8 mouse cellular contexts compared by ENCODE assay signal in genomic region chr7:99384101-99384611, GRCm38 (mm10). TPM values are rescaled to one million over a fixed set of nuclear protein-coding genes. Genes with fewer than 3 reads are reported as not detected.
DNase-seq lines count a peak whose midpoint lies in the region; ATAC-seq and TF ChIP-seq lines count a peak whose summit lies in the region.

No protein-coding gene starts in this region.

- peak overlapping the region; percentile 48 for H3K27ac ChIP-seq in layer of hippocampus, adult 2 months
- H3K27ac ChIP-seq in neural tube, embryonic 12.5 days: no peak overlapping the region; the same call in 1 of the 2 replicates

- H3K36me3 ChIP-seq in neural tube, embryonic 12.5 days: peaks cover 21% of the 10 kb centered on the region

- H3K4me1 ChIP-seq in neural tube, embryonic 12.5 days: peaks cover 70% of the 10 kb centered on the region

- TF ChIP-seq CTCF in layer of hippocampus, adult 2 months (conservative IDR thresholded peaks at IDR 0.05): no peak; the same call in 1 of the 2 replicates

- 15% methylated on average over 4 of the region's 4 CpGs for WGBS in neural tube, embryonic 12.5 days

- intact Hi-C loops in heart, postnatal 10 days (cut with DNase I): loop anchor here (2.0 kb wide), 1 partner anchor 27 kb away; no protein-coding TSS in a partner anchor
- intact Hi-C loops in left cerebral cortex, postnatal 36 days (cut with DNase I): no loop called here
- intact Hi-C loops in gastrocnemius, postnatal 36 days (cut with DNase I): no loop called here

- peak overlapping the region; percentile 90 for H3K4me2 ChIP-seq in neural tube, embryonic 12.5 days (replicated peaks)

- H3K9ac ChIP-seq in neural tube, embryonic 12.5 days: peak overlapping the region; percentile 85

- H3K9me3 ChIP-seq in neural tube, embryonic 12.5 days: no peaks in the 10 kb centered on the region

- H3K27me3 ChIP-seq in neural tube, embryonic 12.5 days (replicated peaks): 0 out of 2 replicates have a peak, but pooled peaks cover 7% of the 10 kb centered on the region

- no peak for DNase-seq in layer of hippocampus, adult 2 months (ENCODE audit: low spot score in 2 of 2)
- DNase-seq in layer of hippocampus, postnatal 36 days: no peak
- DNase-seq in heart, postnatal 10 days: peak; percentile 68 to 72
- DNase-seq in kidney, postnatal 4 days: peak; percentile 53 to 66
- no peak for DNase-seq in left cerebral cortex, postnatal 36 days (ENCODE audit: low spot score in 2 of 2)
- no peak for DNase-seq in right cerebral cortex, postnatal 4 days
- no peak for DNase-seq in gastrocnemius, postnatal 36 days

- ATAC-seq in neural tube, embryonic 12.5 days (ENCODE audit: low FRiP score, low read depth): no peak

- H3K4me3 ChIP-seq in layer of hippocampus, adult 2 months: peak overlapping the region; percentile 59; the same call in 1 of the 2 replicates
- H3K4me3 ChIP-seq in neural tube, embryonic 12.5 days: peak overlapping the region; percentile 70

RNA-seq across cellular contexts. Expression of gene Gdpd5, which starts 2.9 kb away (rescaled TPM):
- 10 to 100 TPM; 20.8 to 24.3 TPM for total RNA-seq in layer of hippocampus, adult 2 months (2021)
- 10 to 100 TPM; 19.1 to 19.9 TPM for total RNA-seq in layer of hippocampus, postnatal 36 days (2021)
- total RNA-seq in heart, postnatal 10 days (2021): 10 to 100 TPM; 40.9 to 43.1 TPM
- 51.6 and 60.8 TPM in 2 replicates for polyA plus RNA-seq in neural tube, embryonic 12.5 days (2016; fragmentation: Nextera tagmentation; extraction: Ambion mirVana)
- 10 to 100 TPM; 32.2 to 44.9 TPM for total RNA-seq in left cerebral cortex, postnatal 36 days (2021)
- 1 to 10 TPM; 2.6 to 4.6 TPM for total RNA-seq in gastrocnemius, postnatal 36 days (2021)

RNA-seq across cellular contexts. Expression of gene Serpinh1, which starts 31.1 kb away (rescaled TPM):
- 10 to 100 TPM; 20.7 to 21.1 TPM for total RNA-seq in layer of hippocampus, adult 2 months (2021)
- 10 to 100 TPM; 25.7 to 34.6 TPM for total RNA-seq in layer of hippocampus, postnatal 36 days (2021)
- total RNA-seq in heart, postnatal 10 days (2021): 100 to 1,000 TPM; 442 to 536 TPM
- polyA plus RNA-seq in neural tube, embryonic 12.5 days (2016; fragmentation: Nextera tagmentation; extraction: Ambion mirVana): 640 and 651 TPM in 2 replicates
- 10 to 100 TPM; 22.6 to 25.6 TPM for total RNA-seq in left cerebral cortex, postnatal 36 days (2021)
- 100 to 1,000 TPM in 1 of 2 experiments, 10 to 100 TPM in 1; 69.4 to 103 TPM for total RNA-seq in gastrocnemius, postnatal 36 days (2021)

Comparison
In these comparisons a context has a peak if more than half of its experiments do, and no peak if none do; other contexts are left out.
1. DNase-seq: peak in heart, postnatal 10 days (2 of 2) and kidney, postnatal 4 days (2 of 2); none in layer of hippocampus, adult 2 months (0 of 2), layer of hippocampus, postnatal 36 days (0 of 2), left cerebral cortex, postnatal 36 days (0 of 2), right cerebral cortex, postnatal 4 days (single experiment) and gastrocnemius, postnatal 36 days (0 of 2).
2. RNA of gene Serpinh1, which starts 31.1 kb away (total RNA-seq): 442 to 536 TPM in heart, postnatal 10 days; 69.4 to 103 TPM in gastrocnemius, postnatal 36 days, 25.7 to 34.6 TPM in layer of hippocampus, postnatal 36 days, 22.6 to 25.6 TPM in left cerebral cortex, postnatal 36 days and 20.7 to 21.1 TPM in layer of hippocampus, adult 2 months; every median in the first group is over 4 times any median in the second.